Mouse (Mus musculus) cerebellum, postnatal 4 days (tissue): Measurements from ENCODE around the gene Casc1.
"Not testable (repeated sequence)": the region's sequence is repeated elsewhere in the genome, so short reads cannot be mapped to it uniquely, and the experiment has no call there.

ENCODE experiments used
- DNase-seq, 2 experiments: peaks; one replicate each; pipeline ENCODE4 v3.0.0; 2022; ENCODE audit warnings: low spot score in 2 of 2, mixed read lengths in 1 of 2

The Casc1 gene

GRCm38 (mm10) chr6:145139236-145139635 is 71.6 kb downstream of the Casc1 start:
- no peak for DNase-seq

- DNase-seq: no peak
Measured at GRCm38 (mm10) chr6:145136831-145137230, 74.0 kb downstream of the Casc1 start.

GRCm38 (mm10) chr6:145135804-145136203 is 75.0 kb downstream of the Casc1 start:
- no peak for DNase-seq

DNA sequence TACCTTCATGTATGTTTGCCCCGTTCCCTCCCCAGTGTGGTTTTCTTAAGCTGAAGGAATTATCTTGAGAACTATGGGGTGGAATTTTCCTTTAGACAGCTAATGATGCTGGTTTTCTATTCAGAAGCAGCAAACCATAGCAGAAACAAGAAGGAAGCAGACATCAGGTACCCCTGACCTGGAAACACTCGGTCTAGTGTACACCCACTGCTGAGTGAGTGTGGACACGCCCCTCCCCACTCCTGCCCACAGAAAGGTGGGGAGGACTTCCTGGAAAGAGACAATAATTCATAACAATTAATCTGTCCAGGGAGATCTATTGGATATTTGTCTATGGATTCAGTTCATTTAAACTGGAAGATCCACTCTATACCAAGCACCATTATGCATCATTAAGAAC is 75.5 kb downstream of the Casc1 start:
- no peak for DNase-seq

GRCm38 (mm10) chr6:145132969-145133368 is 77.8 kb downstream of the Casc1 start:
- DNase-seq: not testable (repeated sequence)

DNA sequence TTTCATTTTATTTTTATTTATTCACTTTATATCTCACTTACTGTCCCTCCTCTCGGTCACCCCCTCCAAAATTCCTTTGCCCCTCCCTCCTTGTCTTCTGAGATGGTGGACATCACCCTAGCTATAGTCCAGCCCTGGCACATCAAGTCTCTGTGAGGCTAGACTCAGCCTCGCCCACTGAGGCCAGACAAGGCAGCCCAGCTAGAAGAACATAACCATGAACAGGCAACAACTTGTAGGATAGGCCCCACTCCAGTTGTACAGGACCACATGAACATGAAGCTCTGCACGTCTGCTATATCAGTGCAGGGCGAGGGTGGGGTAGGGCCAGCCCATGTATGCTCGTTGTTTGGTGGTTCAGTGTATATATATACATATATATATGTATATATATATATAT is 78.8 kb downstream of the Casc1 start:
- no peak for DNase-seq

- DNase-seq: no peak
Measured at GRCm38 (mm10) chr6:145129563-145129962, 81.2 kb downstream of the Casc1 start.

DNA sequence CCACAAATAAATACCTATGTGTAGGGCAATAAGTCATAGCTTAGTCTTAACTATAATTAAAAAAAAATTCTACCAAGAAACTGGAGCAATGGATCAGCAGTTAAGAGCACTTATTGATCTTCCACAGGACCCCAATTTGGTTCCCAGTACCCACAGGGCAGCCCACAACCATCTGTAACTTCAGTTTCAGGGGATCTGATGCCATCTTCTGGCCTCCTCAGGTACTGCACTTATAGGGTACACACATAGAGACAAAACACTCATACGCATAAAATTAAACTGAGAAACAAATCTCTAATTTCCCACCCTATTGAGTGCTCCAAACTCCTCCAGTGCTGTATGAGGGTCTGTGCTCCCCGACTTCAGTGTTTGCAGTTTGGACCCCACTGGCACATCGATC is 83.2 kb downstream of the Casc1 start:
- DNase-seq: no peak

- no peak for DNase-seq
Measured at GRCm38 (mm10) chr6:145125591-145126113, 85.2 kb downstream of the Casc1 start.
